Mouse (Mus musculus): ENCODE measurements at regions not wholly inside any gene's neighbourhood (a gene's known extent, or its start where the extent isn't known, plus 50 kb on each side); places are given as distances from the start of the nearest gene placed in this dataset.

DNA sequence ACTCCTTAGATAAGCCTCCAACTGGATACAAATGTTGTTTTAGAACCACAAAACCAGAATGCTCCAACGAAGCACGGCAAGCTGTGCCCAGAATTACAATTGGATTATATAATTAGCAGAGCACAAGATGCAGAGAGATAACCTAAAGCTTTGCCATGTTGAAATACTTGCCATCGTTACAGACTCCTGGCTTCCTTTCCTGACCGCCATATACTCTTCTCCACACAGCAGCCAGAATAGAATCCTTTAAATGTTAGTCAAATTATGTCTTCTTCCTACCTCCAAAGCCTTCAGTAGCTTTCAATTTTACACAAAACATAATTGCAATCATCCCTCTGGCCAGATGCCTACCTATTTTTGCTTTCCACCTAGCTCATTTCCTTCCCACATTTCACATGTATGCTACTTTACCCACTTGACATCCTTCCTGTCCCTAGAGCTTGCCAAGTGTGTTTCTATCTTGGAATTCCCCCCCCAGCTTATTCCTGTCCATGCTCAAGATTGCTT is 52.8 kb upstream of the G2e3 start:
- Histone ChIP-seq H3K27ac (ENCODE audit: low read depth) (no peak overlapping the region), H3K36me3 (ENCODE audit: insufficient read depth) (no peaks in the 10 kb centered on the region), H3K9me3 (ENCODE audit: low read depth, low read length) (no peaks in the 10 kb centered on the region), H3K27me3 (ENCODE audit: insufficient read depth, low read length) (no peaks in the 10 kb centered on the region), H3K4me1 (ENCODE audit: insufficient read depth) (no peaks in the 10 kb centered on the region), H3K4me2 (no peak overlapping the region), H3K9ac (no peak overlapping the region), H3K4me3 (ENCODE audit: low read depth, low read length) (no peak overlapping the region)
- DNase-seq (no peak), ATAC-seq (ENCODE audit: insufficient read depth) (no peak)
- 87% methylated on average over 4 of the region's 4 CpGs for WGBS
- TF ChIP-seq CTCF (IDR thresholded peaks at IDR 0.05; ENCODE audit: low read depth) = no peak

DNA sequence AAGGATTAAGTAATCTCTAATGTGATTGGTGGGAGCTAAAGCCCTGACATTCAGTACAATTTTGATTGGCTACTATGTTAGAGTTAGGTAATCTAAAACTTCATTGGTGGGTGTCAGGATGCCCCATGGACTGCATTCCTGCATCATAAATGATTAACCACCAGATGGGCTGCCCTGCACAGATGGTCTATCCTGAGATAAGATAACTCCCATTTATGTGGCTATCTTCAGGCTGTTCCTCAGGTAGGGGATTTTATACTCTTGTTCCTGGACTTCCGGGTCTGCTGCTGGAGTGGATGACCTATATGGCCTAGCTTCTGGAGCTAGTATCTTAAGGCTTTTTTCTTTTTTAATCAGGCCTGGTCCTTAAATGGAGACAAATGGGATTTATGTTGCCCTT is 69.5 kb upstream of the G2e3 start:
- no peaks in the 10 kb centered on the region for H3K4me1 ChIP-seq (ENCODE audit: insufficient read depth)
- no peak overlapping the region for H3K4me2 ChIP-seq
- no peak overlapping the region for H3K4me3 ChIP-seq (ENCODE audit: low read depth, low read length)
- no peaks in the 10 kb centered on the region for H3K36me3 ChIP-seq (ENCODE audit: insufficient read depth)
- H3K27ac ChIP-seq (ENCODE audit: low read depth) = no peak overlapping the region
- H3K9me3 ChIP-seq (ENCODE audit: low read depth, low read length) = no peaks in the 10 kb centered on the region
- TF ChIP-seq CTCF (IDR thresholded peaks at IDR 0.05; ENCODE audit: low read depth) = no peak
- WGBS = 75% methylated on average over 1 of the region's 1 CpGs
- ATAC-seq (ENCODE audit: insufficient read depth) = no peak
- no peak overlapping the region for H3K9ac ChIP-seq
- no peak for DNase-seq
- H3K27me3 ChIP-seq (ENCODE audit: insufficient read depth, low read length) = no peaks in the 10 kb centered on the region

DNA sequence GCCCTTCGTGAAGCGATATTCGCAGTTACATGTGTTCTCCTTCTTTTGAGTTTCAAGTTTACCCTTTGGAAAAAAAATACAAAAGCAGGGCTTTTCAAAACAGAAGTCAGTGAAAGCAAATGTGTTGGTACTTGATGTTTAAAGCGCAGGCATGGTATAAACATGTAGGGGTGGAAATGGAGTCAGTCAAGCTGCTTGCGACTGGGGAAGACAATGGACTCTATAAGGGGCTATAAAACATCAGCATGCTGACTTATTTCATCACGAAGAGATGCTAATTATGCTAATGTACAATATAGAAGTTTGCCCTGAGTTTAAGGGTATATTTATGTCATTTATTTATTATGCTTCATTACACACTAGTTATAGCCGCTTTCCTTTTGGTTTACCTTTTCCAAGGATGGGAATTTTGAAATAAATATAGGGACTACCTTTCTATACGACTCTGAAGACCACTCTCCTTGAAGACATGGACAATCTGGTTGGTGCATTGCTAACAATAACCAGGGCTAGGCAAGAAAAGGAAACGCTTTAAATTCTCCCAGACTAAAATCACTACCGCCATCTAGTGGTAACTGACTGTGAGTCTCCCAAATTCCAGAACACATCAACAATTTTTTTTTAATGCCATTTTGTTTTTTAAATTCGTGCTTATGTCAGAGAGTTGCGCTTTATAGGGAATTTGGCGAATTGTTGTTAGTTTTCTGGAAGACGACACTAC is 71.9 kb upstream of the G2e3 start:
- H3K27ac ChIP-seq (ENCODE audit: low read depth) = no peak overlapping the region
- no peak overlapping the region for H3K4me3 ChIP-seq (ENCODE audit: low read depth, low read length)
- no peak overlapping the region for H3K9ac ChIP-seq
- H3K4me2 ChIP-seq = no peak overlapping the region
- H3K9me3 ChIP-seq (ENCODE audit: low read depth, low read length) = no peaks in the 10 kb centered on the region
- no peaks in the 10 kb centered on the region for H3K27me3 ChIP-seq (ENCODE audit: insufficient read depth, low read length)
- no peaks in the 10 kb centered on the region for H3K4me1 ChIP-seq (ENCODE audit: insufficient read depth)
- ATAC-seq (ENCODE audit: insufficient read depth) (no peak), DNase-seq (peak; percentile 89)
- H3K36me3 ChIP-seq (ENCODE audit: insufficient read depth) = no peaks in the 10 kb centered on the region
- WGBS = 43% methylated on average over 14 of the region's 14 CpGs
- TF ChIP-seq CTCF (IDR thresholded peaks at IDR 0.05; ENCODE audit: low read depth) = peak; percentile 68

DNA sequence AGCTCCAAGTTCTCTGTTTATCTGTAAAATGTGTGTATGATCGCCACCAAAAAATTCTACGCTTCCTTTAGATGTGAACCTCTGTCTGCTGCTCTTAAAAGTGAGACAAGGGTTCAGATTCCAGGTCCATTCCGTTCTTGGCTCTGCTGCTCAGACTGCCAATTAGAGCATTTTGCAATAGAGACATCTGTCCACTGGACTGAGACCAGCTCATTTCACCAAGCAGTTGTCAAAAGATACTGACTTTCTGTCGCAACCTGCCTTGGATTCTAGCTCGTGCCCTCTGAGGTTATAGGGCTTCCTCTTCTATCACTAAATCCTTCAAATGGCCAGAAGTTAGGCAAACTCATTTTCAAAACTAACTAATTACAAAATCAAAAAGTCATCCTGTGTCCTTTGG is 74.4 kb upstream of the G2e3 start:
- Histone ChIP-seq H3K36me3 (ENCODE audit: insufficient read depth) (no peaks in the 10 kb centered on the region), H3K9ac (no peak overlapping the region), H3K27me3 (ENCODE audit: insufficient read depth, low read length) (no peaks in the 10 kb centered on the region), H3K4me2 (no peak overlapping the region), H3K27ac (ENCODE audit: low read depth) (no peak overlapping the region), H3K9me3 (ENCODE audit: low read depth, low read length) (no peaks in the 10 kb centered on the region), H3K4me1 (ENCODE audit: insufficient read depth) (no peaks in the 10 kb centered on the region), H3K4me3 (ENCODE audit: low read depth, low read length) (no peak overlapping the region)
- DNase-seq (no peak), ATAC-seq (ENCODE audit: insufficient read depth) (no peak)
- WGBS = 70% methylated on average over 5 of the region's 5 CpGs
- no peak for TF ChIP-seq CTCF (IDR thresholded peaks at IDR 0.05; ENCODE audit: low read depth)

DNA sequence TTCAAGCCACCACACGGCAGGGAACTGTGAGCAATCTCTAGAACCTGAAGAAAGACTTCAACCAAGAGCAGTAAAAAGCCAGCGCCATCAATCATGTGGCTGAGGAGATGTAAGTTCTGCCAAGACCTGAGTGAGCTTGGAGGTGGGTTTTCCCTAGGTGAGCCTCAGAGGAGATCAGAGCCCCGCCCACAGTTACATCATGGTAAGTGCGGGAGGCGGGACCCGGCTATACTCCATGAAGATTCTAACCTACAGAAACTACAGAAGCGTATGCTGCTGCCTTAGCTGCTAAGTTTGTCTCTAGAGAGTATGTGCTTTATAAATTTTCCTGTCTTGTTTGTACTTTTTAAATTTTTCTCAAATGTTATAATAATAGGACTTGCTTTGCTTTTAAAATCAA is 105.0 kb upstream of the G2e3 start:
- Histone ChIP-seq H3K36me3 (ENCODE audit: insufficient read depth) (no peaks in the 10 kb centered on the region), H3K4me1 (ENCODE audit: insufficient read depth) (no peaks in the 10 kb centered on the region), H3K9ac (no peak overlapping the region), H3K4me2 (no peak overlapping the region), H3K4me3 (ENCODE audit: low read depth, low read length) (no peak overlapping the region), H3K27me3 (ENCODE audit: insufficient read depth, low read length) (no peaks in the 10 kb centered on the region), H3K9me3 (ENCODE audit: low read depth, low read length) (no peaks in the 10 kb centered on the region), H3K27ac (ENCODE audit: low read depth) (no peak overlapping the region)
- DNase-seq = no peak
- ATAC-seq (ENCODE audit: insufficient read depth) = no peak
- TF ChIP-seq CTCF (IDR thresholded peaks at IDR 0.05; ENCODE audit: low read depth) = no peak
- 75% methylated on average over 7 of the region's 7 CpGs for WGBS

DNA sequence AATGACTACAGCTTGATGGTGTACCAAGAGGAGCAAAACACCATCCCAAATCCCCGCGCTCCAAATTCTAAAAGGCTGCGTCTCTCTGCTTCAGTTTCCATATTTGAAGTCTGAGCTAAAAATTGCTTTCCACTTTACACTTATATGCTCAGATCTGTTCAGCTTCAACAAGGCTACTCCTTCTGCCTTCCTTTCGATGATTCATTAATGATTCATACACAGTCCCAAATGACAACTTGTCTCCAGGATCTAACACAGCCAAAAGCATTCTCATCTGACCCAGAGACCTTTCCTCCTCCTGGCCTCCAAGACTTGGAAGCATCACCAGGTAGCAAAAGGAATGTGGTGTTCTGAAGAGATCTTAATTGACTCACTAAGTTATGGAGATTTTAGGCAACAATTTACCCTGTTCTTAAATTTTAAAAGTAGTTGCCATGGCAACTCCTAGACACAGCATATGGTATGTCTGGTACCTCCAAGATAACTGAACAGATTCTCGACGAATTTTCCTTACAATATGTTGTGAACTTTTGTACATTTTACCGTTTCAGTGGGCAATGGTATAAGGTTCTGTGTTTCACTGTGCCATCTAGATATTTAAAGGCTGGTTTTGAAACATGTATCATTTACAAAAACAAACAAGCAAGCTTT is 106.6 kb upstream of the G2e3 start:
- no peaks in the 10 kb centered on the region for H3K36me3 ChIP-seq (ENCODE audit: insufficient read depth)
- WGBS = 82% methylated on average over 7 of the region's 7 CpGs
- no peaks in the 10 kb centered on the region for H3K27me3 ChIP-seq (ENCODE audit: insufficient read depth, low read length)
- H3K4me2 ChIP-seq = no peak overlapping the region
- no peak for ATAC-seq (ENCODE audit: insufficient read depth)
- H3K4me1 ChIP-seq (ENCODE audit: insufficient read depth) = no peaks in the 10 kb centered on the region
- no peak overlapping the region for H3K9ac ChIP-seq
- H3K27ac ChIP-seq (ENCODE audit: low read depth) = no peak overlapping the region
- no peaks in the 10 kb centered on the region for H3K9me3 ChIP-seq (ENCODE audit: low read depth, low read length)
- no peak for DNase-seq
- H3K4me3 ChIP-seq (ENCODE audit: low read depth, low read length) = no peak overlapping the region
- no peak for TF ChIP-seq CTCF (IDR thresholded peaks at IDR 0.05; ENCODE audit: low read depth)

DNA sequence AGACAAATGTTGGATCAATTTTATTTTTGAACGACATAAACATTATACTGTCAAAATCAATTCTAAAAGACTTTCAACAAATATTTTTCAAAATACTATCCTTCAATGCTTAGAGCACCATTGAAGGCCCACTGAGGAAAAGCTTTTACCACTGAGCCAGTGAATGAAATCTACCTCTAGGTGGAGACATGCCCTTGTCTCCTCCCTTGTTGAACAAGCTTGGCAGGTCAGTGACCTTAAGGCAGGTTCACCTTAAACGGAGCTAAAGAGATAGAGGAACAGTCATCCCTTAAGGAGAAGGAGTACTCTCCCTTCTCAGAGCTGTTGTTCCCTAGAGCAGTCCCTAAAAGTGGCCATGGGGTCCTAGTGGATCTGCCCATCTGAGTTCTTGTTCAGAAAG is 136.2 kb upstream of the G2e3 start:
- Histone ChIP-seq H3K27ac (ENCODE audit: low read depth) (no peak overlapping the region), H3K4me1 (ENCODE audit: insufficient read depth) (no peaks in the 10 kb centered on the region), H3K4me2 (no peak overlapping the region), H3K9me3 (ENCODE audit: low read depth, low read length) (no peaks in the 10 kb centered on the region), H3K4me3 (ENCODE audit: low read depth, low read length) (no peak overlapping the region), H3K27me3 (ENCODE audit: insufficient read depth, low read length) (no peaks in the 10 kb centered on the region), H3K36me3 (ENCODE audit: insufficient read depth) (no peaks in the 10 kb centered on the region), H3K9ac (no peak overlapping the region)
- no peak for TF ChIP-seq CTCF (IDR thresholded peaks at IDR 0.05; ENCODE audit: low read depth)
- no peak for ATAC-seq (ENCODE audit: insufficient read depth)
- no peak for DNase-seq
- WGBS = 40% methylated on average over 2 of the region's 2 CpGs

Data from lung, embryonic 14.5 days (tissue).